Mouse (Mus musculus): ENCODE data around the gene Grm8.

DNA sequence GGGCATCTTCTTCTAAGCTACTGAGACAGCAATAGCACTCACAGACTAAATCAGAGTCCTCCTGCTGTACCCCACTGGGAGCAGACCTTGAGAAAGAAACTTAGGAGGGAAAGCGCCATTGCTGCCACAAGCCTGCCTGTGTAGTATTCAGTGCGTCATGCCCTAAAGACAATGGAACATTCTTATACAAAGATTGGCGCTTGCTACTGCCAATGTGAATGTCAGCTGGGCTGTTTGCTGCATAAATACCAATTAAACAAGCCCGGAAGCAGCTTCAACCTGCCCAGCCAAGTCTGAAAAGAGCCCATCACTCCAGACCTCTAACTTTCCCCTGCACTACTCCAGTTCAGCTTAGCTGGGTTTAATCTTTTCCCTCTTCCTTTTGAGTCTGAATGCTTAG, 2.9 kb downstream of the Grm8 start:
- TF ChIP-seq CTCF (IDR thresholded peaks at IDR 0.05; ENCODE audit: low read depth, low read length) (no peak), GATA1 (IDR thresholded peaks at IDR 0.05; ENCODE audit: borderline replicate concordance, low read length) (no peak)
